Mouse (Mus musculus): ENCODE measurements around the gene Fam229a. TPM values are rescaled to one million over a fixed set of nuclear protein-coding genes. Genes with fewer than 3 reads are reported as not detected.

Fam229a gene
- polyA plus RNA-seq, 1 experiment: 0.88 TPM

GRCm38 (mm10) chr4:129459726-129460125 is 31.3 kb upstream of the Fam229a start:
- no peak overlapping the region for H3K27ac ChIP-seq (ENCODE audit: insufficient read depth, low read length)
- no peak overlapping the region for H3K4me3 ChIP-seq (ENCODE audit: insufficient read depth, low read length)
- no peak for TF ChIP-seq POLR2A (IDR thresholded peaks at IDR 0.05; ENCODE audit: extremely low read depth, insufficient read depth, low read length)
- TF ChIP-seq CTCF (IDR thresholded peaks at IDR 0.05; ENCODE audit: extremely low read depth, insufficient read depth, low read length): no peak
- H3K4me1 ChIP-seq (ENCODE audit: control insufficient read depth, insufficient read depth, low read length): no peaks in the 10 kb centered on the region; the same call in 1 of the 2 replicates

- Histone ChIP-seq H3K27ac (ENCODE audit: insufficient read depth, low read length) (0 out of 2 replicates have a peak overlapping the region, but pooled peaks have one; percentile 1), H3K4me1 (ENCODE audit: control insufficient read depth, insufficient read depth, low read length) (no peaks in the 10 kb centered on the region), H3K4me3 (ENCODE audit: insufficient read depth, low read length) (peak overlapping the region; percentile 53)
- TF ChIP-seq POLR2A (IDR thresholded peaks at IDR 0.05; ENCODE audit: extremely low read depth, insufficient read depth, low read length): no peak
- no peak for TF ChIP-seq CTCF (IDR thresholded peaks at IDR 0.05; ENCODE audit: extremely low read depth, insufficient read depth, low read length)
These were observed 30.2 kb upstream of the Fam229a start for GRCm38 (mm10) chr4:129460827-129461182.

- TF ChIP-seq POLR2A (IDR thresholded peaks at IDR 0.05; ENCODE audit: extremely low read depth, insufficient read depth, low read length) (peak; percentile 84), CTCF (IDR thresholded peaks at IDR 0.05; ENCODE audit: extremely low read depth, insufficient read depth, low read length) (no peak)
- H3K4me1 ChIP-seq (ENCODE audit: control insufficient read depth, insufficient read depth, low read length): no peaks in the 10 kb centered on the region
- H3K4me3 ChIP-seq (ENCODE audit: insufficient read depth, low read length): peak within 1 kb of the TSS; percentile 53
These were observed 29.6 kb upstream of the Fam229a start, which contains the start of gene Bsdc1 for GRCm38 (mm10) chr4:129461183-129461960. TSS of gene Bsdc1 (plus strand) at chr4:129461581.

GRCm38 (mm10) chr4:129462118-129462517 is 28.9 kb upstream of the Fam229a start:
- Histone ChIP-seq H3K4me3 (ENCODE audit: insufficient read depth, low read length) (peak overlapping the region; percentile 53), H3K4me1 (ENCODE audit: control insufficient read depth, insufficient read depth, low read length) (no peaks in the 10 kb centered on the region), H3K27ac (ENCODE audit: insufficient read depth, low read length) (no peak overlapping the region)
- TF ChIP-seq CTCF (IDR thresholded peaks at IDR 0.05; ENCODE audit: extremely low read depth, insufficient read depth, low read length) (no peak), POLR2A (IDR thresholded peaks at IDR 0.05; ENCODE audit: extremely low read depth, insufficient read depth, low read length) (no peak)

More at GRCm38 (mm10) chr4:129461183-129461960, 29.6 kb upstream of the Fam229a start, which contains the start of gene Bsdc1:
- 0 out of 2 replicates have a peak within 1 kb of the TSS, but pooled peaks have one; percentile 1 for H3K27ac ChIP-seq (ENCODE audit: insufficient read depth, low read length)

GRCm38 (mm10) chr4:129463097-129464059 is 27.6 kb upstream of the Fam229a start:
- peak overlapping the region; percentile 53; the same call in 1 of the 2 replicates for H3K4me3 ChIP-seq (ENCODE audit: insufficient read depth, low read length)
- H3K4me1 ChIP-seq (ENCODE audit: control insufficient read depth, insufficient read depth, low read length): no peaks in the 10 kb centered on the region
- no peak overlapping the region for H3K27ac ChIP-seq (ENCODE audit: insufficient read depth, low read length)
- TF ChIP-seq POLR2A (IDR thresholded peaks at IDR 0.05; ENCODE audit: extremely low read depth, insufficient read depth, low read length) (no peak), CTCF (IDR thresholded peaks at IDR 0.05; ENCODE audit: extremely low read depth, insufficient read depth, low read length) (no peak)

GRCm38 (mm10) chr4:129464286-129464815 is 26.6 kb upstream of the Fam229a start:
- no peak for TF ChIP-seq POLR2A (IDR thresholded peaks at IDR 0.05; ENCODE audit: extremely low read depth, insufficient read depth, low read length)
- no peak for TF ChIP-seq CTCF (IDR thresholded peaks at IDR 0.05; ENCODE audit: extremely low read depth, insufficient read depth, low read length)
- H3K4me1 ChIP-seq (ENCODE audit: control insufficient read depth, insufficient read depth, low read length): no peaks in the 10 kb centered on the region
- no peak overlapping the region for H3K4me3 ChIP-seq (ENCODE audit: insufficient read depth, low read length)
- no peak overlapping the region for H3K27ac ChIP-seq (ENCODE audit: insufficient read depth, low read length)

- TF ChIP-seq CTCF (IDR thresholded peaks at IDR 0.05; ENCODE audit: extremely low read depth, insufficient read depth, low read length): no peak
- Histone ChIP-seq H3K4me1 (ENCODE audit: control insufficient read depth, insufficient read depth, low read length) (peaks cover 1% of the 10 kb centered on the region; the same call in 1 of the 2 replicates), H3K4me3 (ENCODE audit: insufficient read depth, low read length) (no peak overlapping the region)
These were observed 14.9 kb upstream of the Fam229a start for GRCm38 (mm10) chr4:129476047-129476446.

GRCm38 (mm10) chr4:129479863-129480262 is 11.1 kb upstream of the Fam229a start:
- Histone ChIP-seq H3K4me1 (ENCODE audit: control insufficient read depth, insufficient read depth, low read length) (peaks cover 1% of the 10 kb centered on the region; the same call in 1 of the 2 replicates), H3K4me3 (ENCODE audit: insufficient read depth, low read length) (no peak overlapping the region), H3K27ac (ENCODE audit: insufficient read depth, low read length) (no peak overlapping the region)
- no peak for TF ChIP-seq CTCF (IDR thresholded peaks at IDR 0.05; ENCODE audit: extremely low read depth, insufficient read depth, low read length)
- TF ChIP-seq POLR2A (IDR thresholded peaks at IDR 0.05; ENCODE audit: extremely low read depth, insufficient read depth, low read length): no peak

More at GRCm38 (mm10) chr4:129476047-129476446, 14.9 kb upstream of the Fam229a start:
- H3K27ac ChIP-seq (ENCODE audit: insufficient read depth, low read length): no peak overlapping the region

- TF ChIP-seq POLR2A (IDR thresholded peaks at IDR 0.05; ENCODE audit: extremely low read depth, insufficient read depth, low read length) (no peak), CTCF (IDR thresholded peaks at IDR 0.05; ENCODE audit: extremely low read depth, insufficient read depth, low read length) (no peak)
- H3K4me3 ChIP-seq (ENCODE audit: insufficient read depth, low read length): no peak overlapping the region
These were observed 9.9 kb upstream of the Fam229a start for GRCm38 (mm10) chr4:129481090-129481489.

More at GRCm38 (mm10) chr4:129481090-129481489, 9.9 kb upstream of the Fam229a start:
- Histone ChIP-seq H3K27ac (ENCODE audit: insufficient read depth, low read length) (no peak overlapping the region), H3K4me1 (ENCODE audit: control insufficient read depth, insufficient read depth, low read length) (peaks cover 1% of the 10 kb centered on the region; the same call in 1 of the 2 replicates)

All from cortical plate, adult 2 months (tissue).